Mouse (Mus musculus) heart, embryonic 10.5 days (tissue): ENCODE results near the gene Myh7. TPM values are rescaled to one million over a fixed set of nuclear protein-coding genes. Genes with fewer than 3 reads are reported as not detected.

ENCODE experiments used
- DNase-seq: peaks from one replicate; pipeline ENCODE4 v3.0.0-alpha.2; 2017; ENCODE audit warnings: low spot score
- H3K27ac ChIP-seq: fragments of 300-500 bp; sonication (generic); 2 replicates; pipeline ENCODE4 v1.5.1; 2016; ENCODE audit warnings: mild to moderate bottlenecking
- H3K27me3 ChIP-seq: fragments of 300-500 bp; sonication (generic); 2 replicates; pipeline ENCODE4 v1.6.1; 2016; ENCODE audit warnings: mild to moderate bottlenecking; ENCODE audit not compliant: poor library complexity, insufficient read depth, severe bottlenecking
- H3K36me3 ChIP-seq: fragments of 300-500 bp; sonication (generic); 2 replicates; pipeline ENCODE4 v1.6.1; 2016; ENCODE audit warnings: mild to moderate bottlenecking, moderate library complexity
- H3K4me1 ChIP-seq: fragments of 300-500 bp; sonication (generic); 2 replicates; pipeline ENCODE4 v1.6.1; 2016; ENCODE audit warnings: mild to moderate bottlenecking
- H3K4me3 ChIP-seq: fragments of 300-500 bp; sonication (generic); 2 replicates; pipeline ENCODE4 v1.5.1; 2016; ENCODE audit warnings: mild to moderate bottlenecking, moderate library complexity
- H3K9me3 ChIP-seq: fragments of 300-500 bp; sonication (generic); 2 replicates; pipeline ENCODE4 v1.6.1; 2016; ENCODE audit warnings: mild to moderate bottlenecking, moderate library complexity
- WGBS: fragments of 180-500 bp; shearing (Covaris S2); methylation state at CpG from one replicate; pipeline ENCODE4 v1.1.7; 2016; 5-methylcytosine and 5-hydroxymethylcytosine counted together
- polyA plus RNA-seq: library from polyadenylated mRNA; unstranded; fragments of >200 nt; fragmentation: Nextera tagmentation; extraction: Ambion mirVana; gene quantifications from 2 replicates; pipeline ENCODE4 v1.2.1, GENCODE M21; 2016

Gene Myh7
- polyA plus RNA-seq, 1 experiment from 2014 or later = 2,022 TPM

DNA sequence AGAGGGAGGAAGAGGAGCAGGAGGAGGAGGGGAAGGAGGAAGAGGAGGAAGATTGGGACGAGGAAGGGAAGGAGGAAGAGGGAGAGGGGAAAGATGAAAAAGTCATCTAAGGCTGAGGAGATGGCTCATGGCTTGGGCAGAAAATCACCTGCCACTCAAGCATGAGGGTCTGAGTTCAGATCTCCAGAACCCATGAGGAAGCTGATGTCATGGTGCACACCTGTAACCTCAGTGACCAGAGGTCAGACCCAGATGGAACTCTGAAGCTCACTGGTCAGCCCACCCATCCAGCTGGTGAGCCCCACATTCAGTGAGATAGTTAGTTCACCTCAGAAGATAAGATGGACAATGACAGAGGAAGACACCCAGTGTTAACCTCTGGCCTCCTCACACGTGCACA lies 49.5 kb downstream of the Myh7 start:
- Histone ChIP-seq H3K36me3 (peaks cover 96% of the 10 kb centered on the region), H3K27ac (no peak overlapping the region)
- WGBS = 48% methylated on average over 2 of the region's 2 CpGs

DNA sequence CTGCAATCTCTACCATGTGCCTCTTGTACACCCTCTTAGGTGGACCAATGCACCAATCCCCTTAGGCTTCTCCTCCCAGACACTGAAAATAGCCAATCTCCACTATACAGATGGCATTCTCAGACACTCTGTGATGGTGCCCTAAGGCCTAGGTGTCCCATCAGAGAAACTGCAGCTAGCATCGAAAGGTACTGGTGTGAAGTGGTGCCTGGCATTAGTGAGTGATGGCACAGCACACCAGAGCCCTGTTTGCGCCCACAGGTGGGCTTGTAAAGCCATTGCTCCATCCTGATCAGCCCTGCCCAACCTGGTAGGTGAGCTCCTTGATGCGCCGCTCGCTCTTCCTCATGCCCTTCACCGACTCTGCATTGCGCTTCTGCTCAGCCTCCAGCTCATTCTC lies 50.5 kb downstream of the Myh7 start:
- 87% methylated on average over 7 of the region's 7 CpGs for WGBS
- Histone ChIP-seq H3K36me3 (peaks cover 86% of the 10 kb centered on the region), H3K27me3 (no peaks in the 10 kb centered on the region), H3K27ac (no peak overlapping the region), H3K4me3 (no peak overlapping the region), H3K4me1 (peaks cover 9% of the 10 kb centered on the region; the same call in 1 of the 2 replicates), H3K9me3 (no peaks in the 10 kb centered on the region)
- no peak for DNase-seq

More for the DNA sequence above, 49.5 kb downstream of the Myh7 start:
- Histone ChIP-seq H3K27me3 (no peaks in the 10 kb centered on the region), H3K9me3 (no peaks in the 10 kb centered on the region), H3K4me3 (no peak overlapping the region), H3K4me1 (peaks cover 14% of the 10 kb centered on the region; the same call in 1 of the 2 replicates)
- no peak for DNase-seq

DNA sequence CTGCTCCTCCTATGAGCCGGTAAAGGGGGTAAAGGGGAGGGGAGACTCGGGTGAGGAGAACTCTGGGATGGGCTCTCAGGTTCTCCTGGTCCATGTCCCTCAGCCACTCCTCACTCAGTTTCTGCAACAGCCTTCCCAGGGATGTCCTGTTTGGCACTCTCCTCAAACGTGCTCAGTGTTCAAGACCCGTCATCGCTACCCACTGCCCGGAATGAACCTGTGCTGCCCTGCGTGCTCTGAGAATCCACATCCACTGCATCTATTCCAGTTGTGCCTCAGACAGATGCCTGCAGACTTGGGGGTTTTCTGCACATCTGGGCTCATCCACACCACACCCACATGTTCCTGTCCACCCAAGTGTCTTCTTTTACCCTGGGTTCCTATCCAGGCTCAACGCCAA lies 51.9 kb downstream of the Myh7 start:
- no peak for DNase-seq
- 0 out of 2 replicates have a peak, but pooled peaks cover 3% of the 10 kb centered on the region for H3K4me1 ChIP-seq
- H3K27me3 ChIP-seq = no peaks in the 10 kb centered on the region
- WGBS = 69% methylated on average over 8 of the region's 8 CpGs
- no peak overlapping the region for H3K4me3 ChIP-seq
- no peaks in the 10 kb centered on the region for H3K9me3 ChIP-seq
- H3K27ac ChIP-seq = no peak overlapping the region
- H3K36me3 ChIP-seq = peaks cover 71% of the 10 kb centered on the region

DNA sequence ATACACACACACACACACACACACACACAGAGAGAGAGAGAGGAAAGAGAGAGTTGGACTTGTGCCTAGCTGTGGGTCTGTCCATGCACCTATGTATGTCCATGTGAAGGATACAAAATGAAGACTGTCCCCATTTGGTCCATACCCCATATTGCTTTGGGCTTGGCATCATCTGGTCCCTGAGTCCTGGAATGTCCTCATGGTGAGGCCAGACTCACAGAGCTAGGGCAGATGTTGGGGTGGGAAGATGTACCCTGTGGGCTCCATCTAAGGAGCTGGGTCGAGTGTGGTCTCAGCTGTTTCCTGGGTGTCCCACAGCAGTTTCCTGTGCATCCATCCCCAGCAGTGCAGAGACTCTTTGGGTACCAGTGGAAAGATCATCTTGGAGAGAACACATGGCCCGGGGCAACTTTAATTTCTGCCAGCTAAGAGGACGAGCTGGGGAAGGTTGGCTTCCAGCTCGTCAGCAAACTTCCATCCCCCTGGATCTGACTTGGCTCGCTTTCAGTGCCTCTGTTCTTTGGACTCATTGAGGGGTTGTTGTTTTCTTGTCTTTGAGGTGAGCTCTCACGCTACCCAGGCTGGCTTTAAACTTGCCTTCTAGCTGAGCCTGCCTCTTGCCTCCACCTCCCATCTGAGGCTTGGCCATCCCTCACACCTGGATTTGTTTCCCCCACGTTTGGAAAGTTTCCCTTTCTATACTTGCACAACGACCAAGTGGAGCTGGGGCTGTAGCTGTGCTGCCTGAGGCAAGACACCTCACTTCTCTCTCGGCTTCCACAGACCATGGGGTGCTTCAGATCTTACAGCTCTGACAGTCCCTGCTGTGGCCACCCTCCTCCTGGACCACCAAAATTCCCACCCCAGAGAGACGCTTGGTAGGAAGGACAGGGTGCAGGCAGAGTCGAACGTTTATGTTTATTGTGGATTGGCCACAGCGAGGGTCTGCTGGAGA lies 53.1 kb downstream of the Myh7 start:
- Histone ChIP-seq H3K27ac (no peak overlapping the region), H3K27me3 (no peaks in the 10 kb centered on the region; the same call in 1 of the 2 replicates), H3K9me3 (no peaks in the 10 kb centered on the region), H3K36me3 (peaks cover 60% of the 10 kb centered on the region), H3K4me3 (no peak overlapping the region), H3K4me1 (peaks cover 8% of the 10 kb centered on the region)
- WGBS = 57% methylated on average over 13 of the region's 13 CpGs
- DNase-seq = no peak

DNA sequence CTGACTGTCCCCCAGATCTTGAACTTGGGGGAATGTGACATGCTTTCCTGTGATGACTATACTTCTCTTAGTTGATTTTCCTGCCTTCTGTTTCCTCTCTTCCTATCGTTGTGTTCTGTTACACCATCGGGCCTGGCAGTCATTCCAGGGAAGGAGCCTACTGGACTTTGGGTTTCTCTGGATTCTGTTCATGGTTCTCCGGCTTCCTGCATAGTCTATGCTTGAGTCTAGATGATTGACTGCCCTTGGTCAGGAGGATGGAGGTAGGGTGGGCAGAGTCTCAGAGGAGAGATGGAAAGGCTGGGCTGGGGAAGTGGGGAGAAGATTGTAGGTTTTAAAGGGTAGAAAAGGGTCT lies 54.3 kb downstream of the Myh7 start:
- Histone ChIP-seq H3K36me3 (peaks cover 49% of the 10 kb centered on the region), H3K4me3 (no peak overlapping the region), H3K9me3 (no peaks in the 10 kb centered on the region), H3K27me3 (peaks cover 4% of the 10 kb centered on the region), H3K4me1 (peaks cover 13% of the 10 kb centered on the region), H3K27ac (no peak overlapping the region)
- WGBS = 55% methylated on average over 3 of the region's 3 CpGs
- no peak for DNase-seq

DNA sequence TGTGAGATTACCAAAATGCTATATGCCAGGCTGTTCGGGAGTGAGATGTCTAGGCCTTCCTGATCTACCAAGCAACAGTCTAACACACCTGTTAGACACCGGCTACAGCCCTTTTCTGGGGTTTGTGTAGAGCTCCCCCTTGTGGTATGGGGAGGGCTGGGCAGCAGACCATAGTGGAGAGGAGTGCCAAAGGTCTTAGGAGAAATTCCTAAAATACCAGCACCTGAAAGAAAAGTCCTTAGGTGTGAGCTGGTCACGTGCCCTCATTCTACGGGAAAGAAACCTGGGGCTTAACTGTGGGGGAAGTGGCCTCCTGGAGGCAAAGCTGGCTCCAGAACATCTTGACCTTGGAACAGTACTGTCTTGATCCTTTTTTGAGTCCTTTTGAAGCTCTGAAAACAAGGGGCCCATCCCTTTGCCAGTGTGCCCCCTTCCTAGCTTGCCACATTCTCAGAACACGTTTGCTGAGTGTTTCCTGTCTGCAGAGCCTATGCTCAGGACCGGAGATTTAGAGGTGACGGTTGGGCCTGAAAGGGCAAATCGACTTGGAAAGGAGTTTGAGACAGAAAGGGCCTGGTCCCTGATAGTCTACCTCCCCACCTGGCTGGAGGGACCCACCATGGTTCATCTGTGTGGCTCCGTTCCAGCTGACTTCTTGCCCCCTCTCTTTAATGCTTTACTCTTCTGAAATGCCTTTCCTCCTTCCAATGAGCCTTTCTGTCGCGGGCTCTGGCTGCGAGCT lies 54.8 kb downstream of the Myh7 start:
- no peak for DNase-seq
- Histone ChIP-seq H3K27me3 (peaks cover 9% of the 10 kb centered on the region), H3K4me3 (no peak overlapping the region), H3K9me3 (no peaks in the 10 kb centered on the region), H3K4me1 (peaks cover 15% of the 10 kb centered on the region), H3K36me3 (peaks cover 43% of the 10 kb centered on the region), H3K27ac (no peak overlapping the region)
- WGBS = 37% methylated on average over 12 of the region's 12 CpGs

DNA sequence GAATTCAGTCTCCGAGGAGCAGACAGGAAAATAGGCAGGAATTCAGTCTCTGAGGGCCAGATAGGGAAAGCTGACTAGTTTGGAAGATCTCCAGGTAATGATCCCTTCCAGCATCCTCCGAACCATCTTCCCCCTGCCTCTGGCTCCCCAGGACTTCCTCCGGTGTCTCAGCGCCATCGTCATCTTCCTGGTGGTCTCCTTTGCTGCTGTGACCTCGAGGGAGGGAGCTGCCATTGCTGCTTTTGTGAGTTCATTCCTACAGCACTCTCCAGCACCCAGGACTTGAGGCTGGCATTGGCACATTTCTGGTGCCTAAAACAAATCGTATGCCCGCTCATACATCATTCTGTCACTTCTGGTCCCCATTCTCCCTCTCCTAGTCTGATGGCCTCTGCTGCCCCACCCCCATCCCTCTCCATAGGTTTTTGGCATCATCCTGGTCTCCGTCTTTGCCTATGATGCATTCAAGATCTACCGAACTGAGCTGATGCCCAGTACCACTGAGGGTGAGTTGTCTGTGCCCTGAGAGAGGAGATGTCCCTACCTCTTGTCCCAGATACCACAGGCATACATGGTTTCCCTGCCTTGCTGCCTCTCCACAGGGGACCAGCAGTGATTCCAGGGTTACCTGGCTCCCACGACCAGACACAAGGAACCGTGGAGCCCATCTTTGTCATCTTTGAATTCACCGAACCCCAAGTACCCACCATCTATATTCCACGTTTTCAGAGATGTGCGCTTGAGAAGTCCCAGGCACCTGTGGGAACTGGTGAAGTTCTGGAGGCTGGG lies 55.8 kb downstream of the Myh7 start:
- Histone ChIP-seq H3K27me3 (peaks cover 9% of the 10 kb centered on the region), H3K9me3 (no peaks in the 10 kb centered on the region), H3K36me3 (peaks cover 35% of the 10 kb centered on the region), H3K4me3 (no peak overlapping the region), H3K27ac (0 out of 2 replicates have a peak overlapping the region, but pooled peaks have one; percentile 7), H3K4me1 (peaks cover 15% of the 10 kb centered on the region)
- no peak for DNase-seq
- 61% methylated on average over 15 of the region's 15 CpGs for WGBS

DNA sequence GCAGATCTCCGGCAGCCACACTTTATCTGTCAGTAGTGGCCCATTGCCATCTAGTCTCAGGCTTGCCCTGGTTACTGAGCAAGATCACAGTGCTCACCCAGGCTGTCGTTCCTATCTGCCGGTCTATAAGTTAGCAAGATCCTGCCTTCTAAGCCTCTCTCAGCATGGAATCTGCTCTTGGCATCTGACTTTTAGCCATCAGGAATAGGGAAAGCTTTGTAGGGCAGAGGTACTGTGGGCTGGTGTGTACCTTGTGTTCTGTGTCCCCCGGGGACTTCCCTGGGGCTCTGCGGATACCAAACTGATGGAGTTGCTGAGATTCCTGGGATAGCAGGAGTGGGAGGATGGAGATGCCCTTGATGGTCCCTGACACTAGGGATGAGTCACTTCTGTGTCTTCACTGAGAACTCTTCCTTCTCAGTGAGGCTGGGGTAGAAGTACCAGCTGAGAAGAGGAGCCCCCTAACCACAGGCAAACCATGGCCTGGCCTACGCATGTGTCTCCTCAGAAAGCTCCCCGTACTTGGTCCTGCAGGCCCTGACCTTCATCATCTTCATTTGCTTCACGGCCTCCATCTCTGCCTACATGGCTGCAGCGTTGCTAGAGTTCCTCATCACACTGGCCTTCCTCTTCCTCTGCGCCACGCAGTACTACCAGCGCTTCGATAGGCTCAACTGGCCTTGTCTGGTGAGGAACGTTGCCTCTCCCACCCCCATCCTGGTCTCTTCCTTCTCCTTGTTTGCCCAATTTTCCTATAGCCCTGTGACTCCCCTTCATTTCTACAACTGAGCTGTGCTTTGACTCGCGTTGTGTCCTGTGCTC lies 56.9 kb downstream of the Myh7 start:
- H3K4me1 ChIP-seq = peaks cover 21% of the 10 kb centered on the region
- H3K36me3 ChIP-seq = peaks cover 24% of the 10 kb centered on the region
- no peak for DNase-seq
- H3K4me3 ChIP-seq = no peak overlapping the region
- H3K27me3 ChIP-seq = peaks cover 9% of the 10 kb centered on the region
- H3K9me3 ChIP-seq = no peaks in the 10 kb centered on the region
- H3K27ac ChIP-seq = no peak overlapping the region
- WGBS = 68% methylated on average over 16 of the region's 16 CpGs

DNA sequence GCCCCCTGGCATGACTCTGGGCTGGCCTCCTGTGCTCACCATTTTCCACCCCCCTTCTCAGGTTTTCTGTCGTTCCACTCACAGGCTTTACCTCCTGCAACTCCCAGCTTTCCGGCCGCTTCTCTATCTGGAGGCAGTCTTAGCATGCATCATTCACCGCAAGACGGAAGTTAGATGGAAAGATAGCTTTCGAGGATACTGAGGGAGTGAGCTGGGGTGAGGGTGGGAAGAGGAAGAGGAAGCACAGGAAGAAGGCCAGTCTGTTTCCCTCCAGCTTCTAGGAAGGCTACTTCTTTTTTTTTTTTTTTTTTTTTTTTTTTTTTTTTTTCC lies 57.6 kb downstream of the Myh7 start:
- Histone ChIP-seq H3K27me3 (peaks cover 9% of the 10 kb centered on the region), H3K36me3 (peaks cover 16% of the 10 kb centered on the region), H3K9me3 (no peaks in the 10 kb centered on the region), H3K27ac (no peak overlapping the region), H3K4me1 (peaks cover 22% of the 10 kb centered on the region), H3K4me3 (no peak overlapping the region)
- 30% methylated on average over 6 of the region's 6 CpGs for WGBS
- no peak for DNase-seq

DNA sequence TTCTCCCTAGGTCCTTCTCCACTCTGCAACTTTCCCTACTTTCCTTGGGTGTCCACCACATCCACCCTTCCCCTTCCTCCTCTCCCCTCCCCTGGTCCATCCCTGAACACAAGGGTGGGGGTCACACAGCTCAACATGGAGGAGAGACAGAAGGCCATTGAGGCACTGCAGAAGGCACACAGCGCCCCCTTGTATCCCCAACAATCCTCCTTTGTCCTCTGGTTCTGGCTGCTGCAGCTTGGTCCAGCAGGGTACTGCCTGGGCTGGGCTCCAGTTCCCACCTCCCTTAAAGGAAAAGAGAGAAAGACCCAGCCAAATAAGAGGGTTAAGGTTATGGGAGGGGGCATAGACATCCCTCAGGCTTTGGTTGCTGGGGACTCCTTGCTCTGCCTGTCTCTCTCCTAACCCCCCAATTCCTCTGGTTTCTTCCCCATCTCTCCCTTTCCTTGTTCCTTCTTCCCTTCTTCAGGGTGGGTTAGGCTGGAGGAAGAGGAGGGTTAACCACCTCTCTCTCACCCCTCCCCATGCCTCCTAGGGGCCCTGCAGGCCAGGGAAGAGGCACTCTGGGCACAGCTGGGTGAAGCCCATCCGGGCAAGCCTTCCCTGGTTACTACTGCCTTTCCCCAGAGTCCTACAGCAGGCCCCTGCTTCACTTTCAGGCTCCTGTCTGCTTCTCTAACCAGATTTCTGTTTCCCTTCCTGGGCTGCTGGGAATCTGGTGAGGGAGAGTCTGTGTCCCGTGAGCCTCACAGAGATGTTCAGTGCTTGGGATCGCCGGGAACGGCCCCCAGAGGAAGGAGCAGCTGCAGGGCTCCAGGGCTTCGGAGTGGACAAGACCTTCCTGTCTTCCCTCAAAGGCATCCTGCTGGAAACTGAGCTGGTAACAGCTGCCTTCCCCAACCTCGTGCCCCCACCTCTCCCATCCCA lies 58.3 kb downstream of the Myh7 start, which contains the start of gene Cmtm5:
Cmtm5 (plus strand) TSS at position 358 of the 927 bp plus-strand sequence.
- H3K27ac ChIP-seq = peak within 1 kb of the TSS; percentile 62
- H3K9me3 ChIP-seq = no peaks in the 10 kb centered on the region
- H3K4me3 ChIP-seq = 0 out of 2 replicates have a peak within 1 kb of the TSS, but pooled peaks have one; percentile 9
- H3K4me1 ChIP-seq = peaks cover 22% of the 10 kb centered on the region
- H3K36me3 ChIP-seq = peaks cover 10% of the 10 kb centered on the region
- DNase-seq = no peak
- peaks cover 9% of the 10 kb centered on the region for H3K27me3 ChIP-seq
- WGBS = 34% methylated on average over 8 of the region's 8 CpGs

DNA sequence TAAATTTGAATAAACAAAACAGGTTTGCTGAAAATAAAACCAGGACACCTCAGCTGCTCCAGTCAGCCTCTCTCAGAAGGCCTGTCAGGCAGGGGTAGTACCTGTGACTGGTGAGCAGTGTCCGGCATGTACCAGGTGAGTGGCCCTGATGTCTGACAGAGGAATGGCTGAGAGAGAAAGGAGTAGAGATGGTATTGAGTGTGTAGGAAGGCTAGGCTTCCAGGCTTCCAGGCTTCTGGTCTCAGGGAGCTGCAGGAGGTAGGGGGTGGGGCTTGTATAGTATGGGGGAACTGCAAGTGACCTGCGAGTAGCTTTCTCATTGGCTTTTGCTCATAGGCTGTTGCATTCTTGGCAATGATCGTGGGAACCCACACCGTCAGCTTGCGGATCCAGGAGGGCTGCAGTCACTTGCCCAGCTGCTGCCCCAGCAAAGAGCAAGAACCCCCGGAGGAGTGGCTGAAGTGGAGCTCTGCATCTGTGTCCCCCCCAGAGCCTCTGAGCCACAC lies 61.7 kb downstream of the Myh7 start, which contains the start of gene Il25:
Il25 (plus strand) TSS at position 51 of the 506 bp plus-strand sequence.
- peaks cover 34% of the 10 kb centered on the region for H3K4me1 ChIP-seq
- WGBS = 34% methylated on average over 6 of the region's 6 CpGs
- H3K36me3 ChIP-seq = no peaks in the 10 kb centered on the region
- H3K4me3 ChIP-seq = no peak within 1 kb of the TSS
- H3K27me3 ChIP-seq = peaks cover 20% of the 10 kb centered on the region
- H3K9me3 ChIP-seq = no peaks in the 10 kb centered on the region
- no peak within 1 kb of the TSS for H3K27ac ChIP-seq
- DNase-seq = no peak
